Mouse (Mus musculus) kidney, adult 8-10 months (tissue): Measurements from ENCODE around the gene Trim43a.
A peak's percentile ranks its signal among the peaks of the same experiment; 100 is the strongest.
"Not testable (repeated sequence)": the region's sequence is repeated elsewhere in the genome, so short reads cannot be mapped to it uniquely, and the experiment has no call there.

ENCODE experiments used
- DNase-seq, 2 experiments: peaks; one replicate each; pipeline ENCODE4 v3.0.0; 2022

Trim43a gene

GRCm38 (mm10) chr9:88580591-88580990 is at the start of gene Trim43a:
Gene Trim43a (plus strand): TSS chr9:88580891.
- not testable (repeated sequence) for DNase-seq

GRCm38 (mm10) chr9:88534093-88534492 is 46.6 kb upstream of the Trim43a start:
- DNase-seq: no peak

- no peak for DNase-seq
Observed at GRCm38 (mm10) chr9:88539546-88540224, 41.0 kb upstream of the Trim43a start.

GRCm38 (mm10) chr9:88542816-88543215 is 37.9 kb upstream of the Trim43a start:
- DNase-seq: no peak

GRCm38 (mm10) chr9:88545534-88545933 is 35.2 kb upstream of the Trim43a start:
- no peak for DNase-seq

- DNase-seq: peak; percentile 18 to 30
Observed at GRCm38 (mm10) chr9:88546166-88546565, 34.5 kb upstream of the Trim43a start.

- DNase-seq: no peak
Observed at GRCm38 (mm10) chr9:88546657-88547056, 34.0 kb upstream of the Trim43a start.

- peak; percentile 48 to 52 for DNase-seq
Observed at GRCm38 (mm10) chr9:88547270-88547669, 33.4 kb upstream of the Trim43a start.

GRCm38 (mm10) chr9:88547851-88548613 is 32.7 kb upstream of the Trim43a start, which contains the start of gene Zfp949:
Gene Zfp949 (plus strand): TSS chr9:88548020.
- DNase-seq: peak; percentile 81 to 85

GRCm38 (mm10) chr9:88548614-88548945 is 32.1 kb upstream of the Trim43a start:
- DNase-seq: no peak

- no peak for DNase-seq
Observed at GRCm38 (mm10) chr9:88553071-88553470, 27.6 kb upstream of the Trim43a start.

- no peak for DNase-seq
Observed at GRCm38 (mm10) chr9:88558146-88558545, 22.5 kb upstream of the Trim43a start.

- not testable (repeated sequence) for DNase-seq
Observed at GRCm38 (mm10) chr9:88561476-88561875, 19.2 kb upstream of the Trim43a start.

- DNase-seq: not testable (repeated sequence)
Observed at GRCm38 (mm10) chr9:88570471-88570870, 10.2 kb upstream of the Trim43a start.

GRCm38 (mm10) chr9:88593708-88594107 is 13.0 kb downstream of the Trim43a start:
- not testable (repeated sequence) for DNase-seq

GRCm38 (mm10) chr9:88599206-88600162 is 18.8 kb downstream of the Trim43a start:
- DNase-seq: peak; percentile 99 to 100

- DNase-seq: not testable (repeated sequence)
Observed at GRCm38 (mm10) chr9:88625803-88626514, 45.3 kb downstream of the Trim43a start.

GRCm38 (mm10) chr9:88638125-88638524 is 57.4 kb downstream of the Trim43a start:
- not testable (repeated sequence) for DNase-seq
